Mouse (Mus musculus) midbrain, embryonic 11.5 days (tissue): ENCODE measurements around the gene Btg4. TPM values are rescaled to one million over a fixed set of nuclear protein-coding genes. Genes with fewer than 3 reads are reported as not detected.

Source experiments
- ATAC-seq: fragments of 200-750 bp; cut with Nextera tagmentation; 2 replicates; pipeline ENCODE4 v1.8.0; 2017; ENCODE audit warnings: moderate TSS enrichment, moderate library complexity; ENCODE audit not compliant: low FRiP score
- DNase-seq: peaks from one replicate; pipeline ENCODE4 v3.0.0; 2015; ENCODE audit warnings: low spot score; ENCODE audit errors: missing footprints
- H3K27ac ChIP-seq: fragments of 300-500 bp; sonication (generic); 2 replicates; pipeline ENCODE4 v1.5.1; 2014; ENCODE audit warnings: low read depth, low read length
- H3K27me3 ChIP-seq: fragments of 300-500 bp; sonication (generic); 2 replicates; pipeline ENCODE4 v1.6.1; 2014; ENCODE audit warnings: mild to moderate bottlenecking, low read length, moderate library complexity, mixed read lengths; ENCODE audit not compliant: control insufficient read depth, insufficient read depth
- H3K36me3 ChIP-seq: fragments of 300-500 bp; sonication (generic); 2 replicates; pipeline ENCODE4 v1.6.1; 2014; ENCODE audit warnings: mild to moderate bottlenecking, low read length, moderate library complexity, mixed read lengths; ENCODE audit not compliant: control insufficient read depth, insufficient read depth
- H3K4me1 ChIP-seq: fragments of 300-500 bp; sonication (generic); 2 replicates; pipeline ENCODE4 v1.6.1; 2014; ENCODE audit warnings: low read length; ENCODE audit not compliant: control insufficient read depth, insufficient read depth
- H3K4me2 ChIP-seq: fragments of 300-500 bp; sonication (generic); 2 replicates; pipeline ENCODE4 v1.6.1; 2014; ENCODE audit warnings: mild to moderate bottlenecking, moderate library complexity
- H3K4me3 ChIP-seq: fragments of 300-500 bp; sonication (generic); 2 replicates; pipeline ENCODE4 v1.5.1; 2014; ENCODE audit warnings: low read depth, low read length
- H3K9ac ChIP-seq: fragments of 300-500 bp; sonication (generic); 2 replicates; pipeline ENCODE4 v1.6.1; 2014; ENCODE audit warnings: low read length
- H3K9me3 ChIP-seq: fragments of 300-500 bp; sonication (generic); 2 replicates; pipeline ENCODE4 v1.6.1; 2016; ENCODE audit warnings: low read length; ENCODE audit not compliant: control insufficient read depth
- WGBS: fragments of 180-500 bp; shearing (Covaris S2); extraction: QIAGEN DNeasy Blood & Tissue Kit; methylation state at CpG from one replicate; pipeline ENCODE4 v1.1.7; 2014; 5-methylcytosine and 5-hydroxymethylcytosine counted together
- polyA plus RNA-seq: library from polyadenylated mRNA; unstranded; fragments of >200 nt; fragmentation: Nextera tagmentation; extraction: Ambion mirVana; gene quantifications from 2 replicates; pipeline ENCODE4 v1.2.1, GENCODE M21; 2014

The Btg4 gene
- polyA plus RNA-seq, 1 experiment from 2014 or later, result not detected

DNA sequence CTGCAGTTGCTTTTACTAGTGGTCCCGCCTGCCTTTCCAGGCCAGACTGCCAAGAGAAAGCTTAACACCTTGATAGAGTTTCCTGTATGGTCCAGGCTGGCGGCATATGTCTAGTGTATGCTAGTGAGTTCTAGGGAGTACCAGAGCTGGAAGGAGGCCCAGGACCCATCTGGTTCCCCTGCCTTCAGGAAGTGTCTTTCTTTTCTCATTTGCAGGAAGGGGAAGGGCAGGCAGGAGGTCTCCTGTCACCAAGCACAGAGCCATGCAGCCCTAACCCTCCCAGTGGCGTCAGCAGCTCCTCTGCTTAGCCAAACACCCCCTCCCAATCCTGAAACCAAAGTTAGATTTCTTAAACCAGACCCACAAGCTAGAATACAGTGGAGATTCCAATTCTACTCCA, 15.1 kb downstream of the Btg4 start:
- Histone ChIP-seq H3K4me2 (peak overlapping the region; percentile 77), H3K27me3 (no peaks in the 10 kb centered on the region), H3K9ac (no peak overlapping the region; the same call in 1 of the 2 replicates), H3K4me3 (peak overlapping the region; percentile 27; the same call in 1 of the 2 replicates), H3K36me3 (no peaks in the 10 kb centered on the region), H3K27ac (no peak overlapping the region), H3K4me1 (peaks cover 12% of the 10 kb centered on the region), H3K9me3 (no peaks in the 10 kb centered on the region)
- ATAC-seq (0 out of 2 replicates have a peak, but pooled peaks have one; percentile 24), DNase-seq (peak; percentile 85)
- 26% methylated on average over 3 of the region's 3 CpGs for WGBS

DNA sequence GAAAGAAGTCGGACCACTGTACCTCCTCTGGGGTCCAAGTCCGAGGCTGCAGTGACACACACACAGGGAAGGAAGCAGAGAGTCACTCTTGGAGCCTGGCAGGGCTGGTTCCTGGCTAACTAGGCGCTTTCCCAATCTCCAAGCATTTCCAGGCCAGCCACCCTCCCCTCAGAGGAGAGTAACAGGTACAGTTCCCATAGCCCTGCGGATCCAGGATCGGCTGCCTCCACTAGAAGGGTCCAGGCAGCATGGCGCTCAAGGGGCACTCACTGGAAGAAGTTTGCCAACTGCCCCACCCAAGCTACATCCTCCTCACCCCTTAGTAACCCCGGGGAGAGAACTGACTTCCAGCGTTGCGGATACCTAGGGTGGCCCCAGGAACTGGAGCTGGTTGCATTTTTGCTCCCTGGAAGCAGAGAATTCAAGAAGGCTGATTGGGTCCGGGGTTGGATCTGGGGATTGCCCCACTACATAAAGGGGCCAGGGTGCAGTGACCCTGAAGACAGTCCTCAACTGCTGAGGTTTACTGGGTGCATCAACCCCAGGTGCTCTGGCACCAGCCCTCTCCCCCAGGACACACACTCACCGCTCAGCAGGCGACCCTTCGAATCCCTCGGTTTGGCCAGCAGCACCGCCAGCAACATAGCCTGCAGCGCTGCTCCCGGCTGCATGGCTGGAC, 15.7 kb downstream of the Btg4 start:
- Histone ChIP-seq H3K4me3 (peak overlapping the region; percentile 27), H3K27ac (no peak overlapping the region), H3K9ac (peak overlapping the region; percentile 54), H3K4me1 (peaks cover 12% of the 10 kb centered on the region), H3K36me3 (no peaks in the 10 kb centered on the region), H3K4me2 (peak overlapping the region; percentile 77), H3K27me3 (no peaks in the 10 kb centered on the region), H3K9me3 (no peaks in the 10 kb centered on the region)
- DNase-seq (peak; percentile 96), ATAC-seq (peak; percentile 40)
- 2% methylated on average over 17 of the region's 17 CpGs for WGBS

DNA sequence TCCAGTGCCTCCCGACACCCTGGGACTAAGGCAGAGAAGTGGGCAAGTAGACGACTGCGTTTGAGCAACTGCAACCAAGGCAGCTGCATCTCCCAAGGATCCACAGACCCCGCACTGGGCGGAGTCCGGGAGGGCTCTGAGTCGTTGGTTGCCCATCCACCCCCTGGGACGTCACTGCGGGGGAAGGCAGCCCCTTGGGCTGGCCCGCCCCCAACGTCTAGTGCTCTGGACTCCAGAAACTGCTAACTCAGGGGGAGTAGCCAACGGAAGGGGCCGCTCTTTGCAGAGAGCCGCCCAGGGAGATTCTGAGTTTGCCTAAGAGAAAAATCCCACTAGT, 16.2 kb downstream of the Btg4 start, which contains the start of gene Layn:
Gene Layn, minus strand, starts transcription at position 116 of the 337 bp plus-strand sequence.
- H3K27me3 ChIP-seq, result no peaks in the 10 kb centered on the region
- peak within 1 kb of the TSS; percentile 77 for H3K4me2 ChIP-seq
- ATAC-seq, result peak; percentile 91
- DNase-seq, result peak; percentile 92
- H3K4me1 ChIP-seq, result peaks cover 12% of the 10 kb centered on the region
- H3K27ac ChIP-seq, result no peak within 1 kb of the TSS
- H3K36me3 ChIP-seq, result no peaks in the 10 kb centered on the region
- peak within 1 kb of the TSS; percentile 27 for H3K4me3 ChIP-seq
- peak within 1 kb of the TSS; percentile 54 for H3K9ac ChIP-seq
- whole genome bisulfite sequencing, result 1% methylated on average over 14 of the region's 14 CpGs
- no peaks in the 10 kb centered on the region for H3K9me3 ChIP-seq

DNA sequence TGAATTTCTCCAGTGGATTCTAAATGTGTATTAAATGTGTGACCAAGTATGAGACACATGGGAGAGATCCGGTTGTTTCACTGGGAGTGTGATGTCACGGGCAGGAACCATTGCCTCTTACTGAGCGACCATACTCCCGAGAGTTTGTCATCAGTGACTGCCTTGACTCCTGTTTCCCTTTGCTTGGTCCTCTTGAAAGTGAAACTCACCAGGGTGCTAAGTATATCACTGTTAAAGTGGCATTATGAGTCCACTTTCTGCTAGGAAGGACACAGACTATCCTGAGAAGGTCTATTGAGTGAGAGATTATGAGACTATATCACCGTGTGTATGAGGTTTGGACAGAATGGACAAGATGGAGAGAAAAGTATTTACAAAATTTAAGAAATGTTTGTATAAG, 20.9 kb downstream of the Btg4 start:
- Histone ChIP-seq H3K9ac (no peak overlapping the region), H3K27me3 (no peaks in the 10 kb centered on the region), H3K9me3 (no peaks in the 10 kb centered on the region), H3K4me3 (no peak overlapping the region), H3K4me1 (peaks cover 5% of the 10 kb centered on the region; the same call in 1 of the 2 replicates), H3K4me2 (no peak overlapping the region), H3K27ac (no peak overlapping the region), H3K36me3 (no peaks in the 10 kb centered on the region)
- no peak for DNase-seq
- 80% methylated on average over 5 of the region's 5 CpGs for WGBS
- ATAC-seq, result no peak

DNA sequence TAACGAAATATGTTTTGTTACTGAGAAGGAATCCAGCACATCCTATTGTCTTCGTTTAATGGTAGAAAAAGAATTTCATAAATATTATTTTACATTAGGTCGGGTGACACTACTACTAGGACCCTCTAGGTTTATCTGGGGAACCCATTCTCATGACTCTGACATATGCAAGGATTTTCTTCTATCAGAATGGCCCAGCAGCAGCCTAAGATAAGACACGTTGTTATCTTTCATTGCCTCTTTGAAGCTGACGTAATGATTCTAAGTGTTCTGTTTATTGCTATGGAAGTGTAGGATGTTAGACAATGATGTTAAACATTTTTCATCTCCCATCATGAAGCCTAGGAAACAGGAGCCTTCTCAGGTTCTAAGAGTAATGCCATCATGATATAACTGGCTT, 33.0 kb downstream of the Btg4 start:
- H3K27ac ChIP-seq, result no peak overlapping the region
- no peak overlapping the region for H3K9ac ChIP-seq
- ATAC-seq (no peak), DNase-seq (no peak)
- no peak overlapping the region for H3K4me2 ChIP-seq
- no peaks in the 10 kb centered on the region for H3K36me3 ChIP-seq
- 79% methylated on average over 5 of the region's 5 CpGs for WGBS
- H3K27me3 ChIP-seq, result no peaks in the 10 kb centered on the region
- no peak overlapping the region for H3K4me3 ChIP-seq
- H3K4me1 ChIP-seq, result no peaks in the 10 kb centered on the region
- H3K9me3 ChIP-seq, result no peaks in the 10 kb centered on the region

DNA sequence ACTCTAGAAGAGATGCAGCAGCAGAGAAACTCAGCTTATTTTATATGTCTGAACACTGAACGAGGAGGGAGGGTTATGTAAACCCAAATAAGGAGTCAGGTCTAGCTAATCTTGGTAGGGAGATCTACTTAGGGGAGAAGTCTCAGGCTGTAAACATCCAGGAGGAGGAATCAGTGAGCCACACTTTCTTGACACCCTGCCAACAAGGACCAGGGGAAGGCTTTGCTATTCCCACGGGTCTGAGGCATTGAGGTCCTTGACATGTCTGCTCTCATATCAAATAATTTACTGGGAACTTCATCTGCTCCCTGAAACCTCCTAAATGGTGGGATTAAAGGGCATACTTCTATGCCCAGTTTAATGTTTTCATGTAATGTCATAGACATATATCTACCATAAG, 35.6 kb downstream of the Btg4 start:
- 59% methylated on average over 2 of the region's 2 CpGs for whole genome bisulfite sequencing

DNA sequence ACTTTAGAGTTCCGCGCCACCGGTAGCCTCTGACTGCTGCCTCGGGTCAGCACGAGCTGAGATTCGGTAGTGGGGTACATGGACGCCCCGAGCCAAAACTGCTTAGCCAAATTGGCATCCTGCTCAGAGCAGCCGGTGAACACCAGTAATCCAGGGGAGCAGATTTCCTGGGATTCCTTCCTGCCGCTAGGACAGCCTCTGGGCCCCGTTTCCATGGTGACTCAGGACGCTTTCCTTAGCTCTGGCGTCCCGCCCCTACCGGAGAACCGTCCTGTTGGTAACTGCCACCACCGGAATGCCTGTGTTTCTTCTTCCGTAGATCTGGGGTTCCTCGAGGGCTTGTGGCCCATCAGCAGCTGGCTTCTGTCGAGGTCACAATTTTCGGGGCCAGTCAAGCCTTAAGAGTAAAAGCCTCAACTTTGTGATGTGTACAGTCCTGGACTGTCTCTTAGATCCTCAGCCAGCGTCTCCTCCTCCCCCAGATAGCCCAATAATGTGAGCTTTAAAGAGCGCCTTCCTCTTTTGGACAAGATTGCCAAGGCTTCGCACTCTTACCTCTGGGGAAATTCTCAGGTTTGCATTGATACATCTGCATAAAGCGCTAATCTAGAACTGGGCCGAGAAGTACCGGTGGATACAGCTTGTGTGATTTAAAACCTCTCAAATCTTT, 41.2 kb downstream of the Btg4 start, which contains the start of gene 4833427G06Rik:
Gene 4833427G06Rik, minus strand, starts transcription at position 323 of the 670 bp plus-strand sequence.
- Histone ChIP-seq H3K27ac (no peak within 1 kb of the TSS), H3K4me3 (0 out of 2 replicates have a peak within 1 kb of the TSS, but pooled peaks have one; percentile 1), H3K4me2 (peak within 1 kb of the TSS; percentile 26), H3K9me3 (no peaks in the 10 kb centered on the region), H3K4me1 (peaks cover 9% of the 10 kb centered on the region), H3K36me3 (no peaks in the 10 kb centered on the region), H3K9ac (no peak within 1 kb of the TSS), H3K27me3 (peaks cover 8% of the 10 kb centered on the region; the same call in 1 of the 2 replicates)
- 8% methylated on average over 27 of the region's 27 CpGs for WGBS
- ATAC-seq (peak; percentile 81), DNase-seq (peak; percentile 97)

More for the DNA sequence above, 35.6 kb downstream of the Btg4 start:
- Histone ChIP-seq H3K27ac (no peak overlapping the region), H3K4me2 (no peak overlapping the region), H3K4me1 (no peaks in the 10 kb centered on the region), H3K9ac (no peak overlapping the region), H3K36me3 (no peaks in the 10 kb centered on the region), H3K4me3 (no peak overlapping the region), H3K27me3 (no peaks in the 10 kb centered on the region; the same call in 1 of the 2 replicates), H3K9me3 (no peaks in the 10 kb centered on the region)
- DNase-seq (no peak), ATAC-seq (no peak)

DNA sequence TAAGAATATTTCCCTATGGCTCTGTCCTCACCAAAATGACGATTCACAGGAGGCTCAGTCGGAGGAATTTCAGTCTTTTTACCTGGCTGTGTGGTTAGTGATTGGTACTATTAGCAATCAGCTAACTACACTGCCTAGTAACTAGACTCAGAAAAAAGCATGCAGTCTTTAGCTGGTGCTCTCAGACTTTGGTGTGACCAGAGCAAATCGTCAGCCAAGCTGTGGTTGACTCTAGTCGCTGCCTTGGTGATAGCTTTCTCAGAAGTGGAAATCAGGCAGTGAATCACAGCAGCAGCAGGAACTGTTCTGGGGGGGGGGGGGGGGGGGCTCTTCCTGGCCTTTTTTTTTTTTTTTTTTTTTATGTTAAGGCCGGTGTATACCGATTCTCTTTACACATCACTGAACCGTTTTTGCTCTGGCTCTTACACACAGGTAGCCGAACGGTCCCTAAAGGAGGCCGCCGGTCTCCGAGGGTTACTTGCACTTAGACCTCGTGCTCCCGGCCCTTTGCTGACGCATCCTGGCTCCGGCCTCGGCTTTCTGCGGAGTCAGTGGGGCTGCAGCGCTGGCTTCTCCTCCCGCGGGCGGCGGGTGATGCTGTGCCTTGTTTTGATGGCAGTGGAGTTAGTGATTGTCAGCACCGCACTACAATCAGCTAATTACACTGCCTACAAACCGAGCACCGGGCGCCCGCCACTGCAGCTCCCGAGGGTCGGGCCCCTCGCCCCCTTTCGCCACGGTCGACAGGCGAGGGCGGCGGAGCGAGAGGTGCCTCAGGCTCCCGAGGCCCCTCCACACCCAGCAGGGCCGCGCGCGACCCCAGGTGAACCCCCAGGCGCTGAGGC, 42.5 kb downstream of the Btg4 start:
- H3K4me3 ChIP-seq, result peak overlapping the region; percentile 52
- 2% methylated on average over 44 of the region's 44 CpGs for WGBS
- H3K36me3 ChIP-seq, result no peaks in the 10 kb centered on the region
- H3K27ac ChIP-seq, result no peak overlapping the region
- DNase-seq (peak; percentile 95), ATAC-seq (peak; percentile 86)
- peaks cover 8% of the 10 kb centered on the region; the same call in 1 of the 2 replicates for H3K27me3 ChIP-seq
- H3K4me1 ChIP-seq, result peaks cover 9% of the 10 kb centered on the region
- peak overlapping the region; percentile 76 for H3K9ac ChIP-seq
- peak overlapping the region; percentile 100 for H3K4me2 ChIP-seq
- no peaks in the 10 kb centered on the region for H3K9me3 ChIP-seq
